Mouse (Mus musculus) MEL (cell line): Measurements from ENCODE around the gene Alx1. TPM values are rescaled to one million over a fixed set of nuclear protein-coding genes. Genes with fewer than 3 reads are reported as not detected.

Source experiments
- DNase-seq: peaks from one replicate; pipeline ENCODE4 v3.0.0; 2011; ENCODE audit warnings: low read depth, low spot score
- H3K27ac ChIP-seq: 2 replicates; pipeline ENCODE4 v1.5.1; 2012; ENCODE audit warnings: low read depth, mild to moderate bottlenecking, control low read depth, low read length, moderate library complexity; ENCODE audit not compliant: control insufficient read depth
- H3K27me3 ChIP-seq, 2 experiments: fragments of 150-350 bp in 1 of 2; sonication (generic) in 1 of 2; 2 replicates each; pipeline ENCODE4 v1.6.1; 2012; ENCODE audit warnings: low read length in 2 of 2, mild to moderate bottlenecking in 2 of 2, improper control_type of control experiment in 1 of 2, moderate library complexity in 1 of 2; ENCODE audit not compliant: insufficient read depth in 2 of 2, control insufficient read depth in 1 of 2
- H3K36me3 ChIP-seq, 2 experiments: 2 replicates each; pipeline ENCODE4 v1.6.1; 2012 to 2014; ENCODE audit warnings: low read length in 2 of 2, improper control_type of control experiment in 1 of 2, inconsistent platforms in 1 of 2, mild to moderate bottlenecking in 1 of 2; ENCODE audit not compliant: insufficient read depth in 2 of 2, control insufficient read depth in 1 of 2
- H3K4me1 ChIP-seq, 2 experiments: fragments of 150-350 bp in 1 of 2; sonication (generic) in 1 of 2; 2 replicates each; pipeline ENCODE4 v1.6.1; 2012; ENCODE audit warnings: low read length in 2 of 2, improper control_type of control experiment in 1 of 2, mild to moderate bottlenecking in 1 of 2; ENCODE audit not compliant: insufficient read depth in 2 of 2, control insufficient read depth in 1 of 2
- H3K4me3 ChIP-seq, 2 experiments: fragments of 150-350 bp in 1 of 2; sonication (generic) in 1 of 2; 2 replicates each; pipeline ENCODE4 v1.5.1; 2012; ENCODE audit warnings: low read depth in 2 of 2, low read length in 2 of 2, mild to moderate bottlenecking in 2 of 2, moderate library complexity in 2 of 2, control low read depth in 1 of 2, improper control_type of control experiment in 1 of 2; ENCODE audit not compliant: control insufficient read depth in 1 of 2, insufficient read depth in 1 of 2
- H3K79me2 ChIP-seq: 2 replicates; pipeline ENCODE4 v1.6.1; 2012; ENCODE audit warnings: mild to moderate bottlenecking, low read length, moderate library complexity; ENCODE audit not compliant: control insufficient read depth, poor library complexity, insufficient read depth
- H3K9ac ChIP-seq: 2 replicates; pipeline ENCODE4 v1.6.1; 2012; ENCODE audit warnings: low read depth, mild to moderate bottlenecking, control low read depth, low read length, moderate library complexity; ENCODE audit not compliant: control insufficient read depth, poor library complexity, severe bottlenecking
- H3K9me3 ChIP-seq: fragments of 150-350 bp; sonication (generic); replicated peaks from 2 replicates; pipeline ENCODE4 v1.6.1; 2012; ENCODE audit warnings: mild to moderate bottlenecking, low read length, improper control_type of control experiment, moderate library complexity; ENCODE audit not compliant: insufficient read depth
- CHD2 ChIP-seq: IDR thresholded peaks from 2 replicates; pipeline ENCODE4 v1.6.1; 2011; ENCODE audit warnings: low read length, improper control_type of control experiment
- EP300 ChIP-seq, 2 experiments: IDR thresholded peaks; 2 replicates each; pipeline ENCODE4 v1.6.1; 2011; ENCODE audit warnings: improper control_type of control experiment in 2 of 2, low read length in 2 of 2, low read depth in 1 of 2, mild to moderate bottlenecking in 1 of 2
- ETS1 ChIP-seq: IDR thresholded peaks from 2 replicates; pipeline ENCODE4 v1.6.1; 2012; ENCODE audit warnings: low read depth, mild to moderate bottlenecking, inconsistent platforms, low read length, improper control_type of control experiment, moderate library complexity
- JUND ChIP-seq: IDR thresholded peaks from 2 replicates; pipeline ENCODE4 v1.6.1; 2011; ENCODE audit warnings: low read depth, mild to moderate bottlenecking, improper control_type of control experiment, low read length
- MAFK ChIP-seq: IDR thresholded peaks from 2 replicates; pipeline ENCODE4 v1.6.1; 2011; ENCODE audit warnings: low read depth, mild to moderate bottlenecking, low read length, improper control_type of control experiment, borderline replicate concordance
- MAZ ChIP-seq: IDR thresholded peaks from 2 replicates; pipeline ENCODE4 v1.6.1; 2012; ENCODE audit warnings: low read depth, mild to moderate bottlenecking, inconsistent platforms, low read length, improper control_type of control experiment
- MXI1 ChIP-seq: IDR thresholded peaks from 2 replicates; pipeline ENCODE4 v1.6.1; 2011; ENCODE audit warnings: mild to moderate bottlenecking, low read depth, low read length, improper control_type of control experiment
- MYC ChIP-seq: IDR thresholded peaks from 2 replicates; pipeline ENCODE4 v1.6.1; 2011; ENCODE audit warnings: low read depth, mild to moderate bottlenecking, low read length, improper control_type of control experiment, moderate library complexity
- NELFE ChIP-seq: IDR thresholded peaks from 2 replicates; pipeline ENCODE4 v1.6.1; 2011; ENCODE audit warnings: low read depth, low read length, improper control_type of control experiment
- POLR2A ChIP-seq, 2 experiments: IDR thresholded peaks; 2 replicates each; pipeline ENCODE4 v1.6.1; 2011 to 2012; ENCODE audit warnings: low read length in 2 of 2, mild to moderate bottlenecking in 2 of 2, control low read depth in 1 of 2, improper control_type of control experiment in 1 of 2, low read depth in 1 of 2, moderate library complexity in 1 of 2; ENCODE audit not compliant: control insufficient read depth in 1 of 2, insufficient read depth in 1 of 2, poor library complexity in 1 of 2
- POLR2AphosphoS2 ChIP-seq: IDR thresholded peaks from 2 replicates; pipeline ENCODE4 v1.6.1; 2011; ENCODE audit warnings: low read length, improper control_type of control experiment
- POLR2AphosphoS5 ChIP-seq: IDR thresholded peaks from 2 replicates; pipeline ENCODE4 v1.6.1; 2012; ENCODE audit warnings: low read depth, borderline replicate concordance, mild to moderate bottlenecking, inconsistent platforms, low read length, moderate library complexity, mixed read lengths
- RAD21 ChIP-seq: IDR thresholded peaks from 2 replicates; pipeline ENCODE4 v1.6.1; 2011; ENCODE audit warnings: mild to moderate bottlenecking, low read depth, low read length, improper control_type of control experiment
- SIN3A ChIP-seq: IDR thresholded peaks from 2 replicates; pipeline ENCODE4 v1.6.1; 2012; ENCODE audit warnings: low read length, improper control_type of control experiment, inconsistent platforms
- TCF12 ChIP-seq: IDR thresholded peaks from 2 replicates; pipeline ENCODE4 v1.6.1; 2014; ENCODE audit warnings: low read depth, mild to moderate bottlenecking, inconsistent platforms, low read length, improper control_type of control experiment, moderate library complexity
- UBTF ChIP-seq: IDR thresholded peaks from 2 replicates; pipeline ENCODE4 v1.6.1; 2012; ENCODE audit warnings: low read depth, mild to moderate bottlenecking, inconsistent platforms, low read length, improper control_type of control experiment, moderate library complexity, borderline replicate concordance; ENCODE audit not compliant: insufficient read depth
- USF2 ChIP-seq, 2 experiments: IDR thresholded peaks; 2 replicates each; pipeline ENCODE4 v1.6.1; 2011 to 2012; ENCODE audit warnings: improper control_type of control experiment in 2 of 2, low read length in 2 of 2, borderline replicate concordance in 1 of 2, inconsistent platforms in 1 of 2, low read depth in 1 of 2, mild to moderate bottlenecking in 1 of 2; ENCODE audit not compliant: insufficient read depth in 1 of 2
- ZC3H11A ChIP-seq: IDR thresholded peaks from 2 replicates; pipeline ENCODE4 v1.6.1; 2012; ENCODE audit warnings: low read depth, mild to moderate bottlenecking, inconsistent platforms, low read length, improper control_type of control experiment
- ZKSCAN1 ChIP-seq: IDR thresholded peaks from 2 replicates; pipeline ENCODE4 v1.6.1; 2012; ENCODE audit warnings: low read depth, mild to moderate bottlenecking, inconsistent platforms, low read length, improper control_type of control experiment, moderate library complexity
- polyA plus RNA-seq, 2 experiments: library from polyadenylated mRNA; stranded (reverse) in 1 of 2; unstranded in 1 of 2; fragments of >175 nt in 1 of 2; fragments of >200 nt in 1 of 2; gene quantifications; 2 replicates each; pipeline versions ENCODE4 v1.2.1 to v1.2.4; 2012; ENCODE audit warnings: low replicate concordance in 2 of 2, low read depth in 1 of 2; ENCODE audit not compliant: insufficient read length in 2 of 2, insufficient read depth in 1 of 2, missing spikeins in 1 of 2
- total RNA-seq: library from RNA; depleted of rRNA; stranded (reverse); fragments of 300-350 nt; gene quantifications from 2 replicates; pipeline ENCODE4 v1.2.3, GENCODE M21; 2012

Alx1 gene
- total and polyA plus RNA-seq, 3 experiments = not detected

GRCm38 (mm10) chr10:103000902-103001301 is 29.1 kb downstream of the Alx1 start:
- Histone ChIP-seq H3K36me3 (no peaks in the 10 kb centered on the region), H3K9ac (no peak overlapping the region), H3K4me3 (no peak overlapping the region), H3K27me3 (no peaks in the 10 kb centered on the region), H3K79me2 (no peaks in the 10 kb centered on the region), H3K4me1 (no peaks in the 10 kb centered on the region), H3K27ac (no peak overlapping the region), H3K9me3 (no peaks in the 10 kb centered on the region)
- DNase-seq = no peak
- no peak for TF ChIP-seq POLR2AphosphoS2

GRCm38 (mm10) chr10:102999584-102999983 is 30.4 kb downstream of the Alx1 start:
- H3K4me3 ChIP-seq = no peak overlapping the region
- no peak overlapping the region for H3K27ac ChIP-seq
- H3K9ac ChIP-seq = no peak overlapping the region
- H3K79me2 ChIP-seq = no peaks in the 10 kb centered on the region
- H3K36me3 ChIP-seq = no peaks in the 10 kb centered on the region
- TF ChIP-seq MAFK = no peak
- no peak for TF ChIP-seq MYC
- no peak for TF ChIP-seq TCF12
- no peak for TF ChIP-seq CHD2
- TF ChIP-seq SIN3A = no peak
- no peak for TF ChIP-seq POLR2AphosphoS2
- H3K27me3 ChIP-seq = no peaks in the 10 kb centered on the region
- no peaks in the 10 kb centered on the region for H3K9me3 ChIP-seq
- DNase-seq = no peak
- no peaks in the 10 kb centered on the region for H3K4me1 ChIP-seq

GRCm38 (mm10) chr10:102975106-102975505 is 54.9 kb downstream of the Alx1 start:
- no peaks in the 10 kb centered on the region for H3K79me2 ChIP-seq
- no peak for DNase-seq
- H3K4me3 ChIP-seq = no peak overlapping the region
- TF ChIP-seq ETS1 (no peak), MAZ (no peak), TCF12 (no peak), MXI1 (no peak), RAD21 (no peak), MYC (no peak), NELFE (no peak), POLR2AphosphoS5 (no peak), ZC3H11A (no peak), EP300 (IDR thresholded peaks at IDR 0.05; ENCODE audit: low read depth in 1 of 2, low read length in 2 of 2) (no peak), UBTF (no peak), CHD2 (no peak), MAFK (no peak), POLR2A (IDR thresholded peaks at IDR 0.05; ENCODE audit: control insufficient read depth in 1 of 2, insufficient read depth in 1 of 2, low read depth in 1 of 2, low read length in 2 of 2, poor library complexity in 1 of 2) (no peak), USF2 (IDR thresholded peaks at IDR 0.05; ENCODE audit: borderline replicate concordance in 1 of 2, insufficient read depth in 1 of 2, low read depth in 1 of 2, low read length in 2 of 2) (no peak), SIN3A (no peak), JUND (no peak), ZKSCAN1 (no peak)
- no peaks in the 10 kb centered on the region for H3K36me3 ChIP-seq
- no peaks in the 10 kb centered on the region for H3K27me3 ChIP-seq
- no peak overlapping the region for H3K9ac ChIP-seq
- no peaks in the 10 kb centered on the region for H3K4me1 ChIP-seq
- H3K9me3 ChIP-seq = no peaks in the 10 kb centered on the region
- H3K27ac ChIP-seq = no peak overlapping the region
